In the genomic region with DNA sequence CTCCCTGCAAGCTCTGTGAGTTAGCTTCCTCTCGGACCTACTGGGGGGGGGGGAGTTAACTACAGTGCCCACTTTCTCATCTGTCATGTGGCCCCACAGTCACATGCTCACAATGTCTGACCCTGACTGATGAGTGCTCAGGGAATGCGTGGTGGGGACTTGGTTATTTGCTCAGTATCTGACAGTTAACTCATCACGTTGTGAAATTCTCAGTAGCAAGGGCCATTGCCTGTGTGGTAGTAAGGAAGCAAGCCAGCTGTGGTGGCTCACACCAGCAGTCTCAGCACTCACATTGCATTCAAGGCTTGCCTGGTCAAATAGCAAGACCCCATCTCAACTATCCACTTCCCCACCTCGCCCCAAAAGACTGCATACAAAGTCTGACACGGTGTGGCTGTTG, we compare ENCODE assay signal across 1 mouse cellular context.
TF ChIP-seq lines count a peak whose summit lies in the region.

No protein-coding gene starts in this region.

TF ChIP-seq in CH12.LX, 34 proteins besides CTCF, POLR2A, EP300 and RAD21 (continued from another document):
- TF ChIP-seq GABPA (IDR thresholded peaks at IDR 0.05; ENCODE audit: insufficient replicate concordance, low read depth, low read length) (no peak), MAZ (IDR thresholded peaks at IDR 0.05; ENCODE audit: low read depth, low read length) (no peak), MYC (IDR thresholded peaks at IDR 0.05; ENCODE audit: low read depth, low read length) (no peak), JUND (conservative IDR thresholded peaks at IDR 0.05; ENCODE audit: low read depth, low read length) (no peak), ELF1 (IDR thresholded peaks at IDR 0.05; ENCODE audit: low read depth, low read length) (no peak), PAX5 (IDR thresholded peaks at IDR 0.05; ENCODE audit: low read length) (no peak), BHLHE40 (IDR thresholded peaks at IDR 0.05; ENCODE audit: low read depth, low read length) (no peak), SMC3 (IDR thresholded peaks at IDR 0.05; ENCODE audit: low read depth, low read length) (no peak), USF2 (conservative IDR thresholded peaks at IDR 0.05; ENCODE audit: low read depth, low read length) (no peak), MXI1 (IDR thresholded peaks at IDR 0.05; ENCODE audit: low read depth, low read length) (no peak), MAFK (IDR thresholded peaks at IDR 0.05; ENCODE audit: insufficient replicate concordance, low read length) (no peak), ZNF384 (IDR thresholded peaks at IDR 0.05; ENCODE audit: low read depth, low read length) (no peak)
